Mouse (Mus musculus) embryonic fibroblast, embryonic 13.5 days (primary cell): ENCODE measurements around the gene Tead4.

Experiments
- CTCF ChIP-seq: IDR thresholded peaks from 2 replicates; pipeline ENCODE4 v1.5.1; 2011; ENCODE audit warnings: mild to moderate bottlenecking, control low read depth, low read length, moderate library complexity, borderline replicate concordance; ENCODE audit not compliant: insufficient read depth
- POLR2A ChIP-seq: IDR thresholded peaks from 2 replicates; pipeline ENCODE4 v1.6.1; 2011; ENCODE audit warnings: low read depth, mild to moderate bottlenecking, control low read depth, low read length, moderate library complexity

DNA sequence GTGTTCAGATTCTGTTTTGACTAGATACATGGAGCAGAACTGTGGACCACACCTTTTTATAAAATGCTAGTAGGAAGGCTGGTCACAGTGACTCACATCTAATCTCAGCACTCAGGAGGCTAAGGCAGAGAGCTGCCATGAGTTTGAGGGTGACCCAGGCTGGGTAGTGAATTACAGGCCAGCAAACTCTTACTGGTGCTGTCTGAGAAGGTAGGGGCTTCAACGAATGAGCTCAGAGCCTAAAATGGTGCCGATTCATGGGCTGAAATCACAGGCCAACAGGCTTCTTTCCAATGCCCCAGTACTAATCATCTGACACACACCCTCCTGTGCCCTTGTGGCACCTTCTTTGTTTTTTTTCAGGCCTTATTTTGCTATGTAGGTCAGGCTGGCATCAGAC is 121.9 kb downstream of the Tead4 start:
- TF ChIP-seq CTCF, result no peak
- no peak for TF ChIP-seq POLR2A
